Mouse (Mus musculus) kidney, adult 2 months (tissue): Measurements from ENCODE around the gene Cd164l2. TPM values are rescaled to one million over a fixed set of nuclear protein-coding genes. Genes with fewer than 3 reads are reported as not detected.
A peak's percentile ranks its signal among the peaks of the same experiment; 100 is the strongest.

ENCODE experiments used
- DNase-seq: peaks from one replicate; pipeline ENCODE4 v3.0.0; 2021
- H3K27ac ChIP-seq: fragments of 200-500 bp; 2 replicates; pipeline ENCODE4 v1.5.1; 2012; ENCODE audit warnings: low read depth, low read length, control low read depth, inconsistent platforms; ENCODE audit not compliant: insufficient read depth
- H3K27me3 ChIP-seq: fragments of 200-500 bp; replicated peaks from 2 replicates; pipeline ENCODE4 v1.6.1; 2012; ENCODE audit warnings: mild to moderate bottlenecking, moderate library complexity, low read length, inconsistent platforms; ENCODE audit not compliant: control insufficient read depth, insufficient read depth
- H3K36me3 ChIP-seq: fragments of 200-500 bp; 2 replicates; pipeline ENCODE4 v1.6.1; 2012; ENCODE audit warnings: mild to moderate bottlenecking, moderate library complexity, low read length, inconsistent platforms; ENCODE audit not compliant: control insufficient read depth, insufficient read depth
- H3K4me1 ChIP-seq: fragments of 200-500 bp; 2 replicates; pipeline ENCODE4 v1.6.1; 2011; ENCODE audit warnings: low read length; ENCODE audit not compliant: control insufficient read depth, insufficient read depth
- H3K4me3 ChIP-seq: fragments of 200-500 bp; 2 replicates; pipeline ENCODE4 v1.5.1; 2011; ENCODE audit warnings: mild to moderate bottlenecking, low read depth, low read length, control low read depth; ENCODE audit not compliant: insufficient read depth
- CTCF ChIP-seq: fragments of 200-500 bp; conservative IDR thresholded peaks from 2 replicates; pipeline ENCODE4 v1.5.1; 2011; ENCODE audit warnings: low read depth, mild to moderate bottlenecking, control low read depth, low read length, moderate library complexity, mixed read lengths; ENCODE audit not compliant: insufficient read depth, insufficient read length
- POLR2A ChIP-seq: fragments of 200-500 bp; IDR thresholded peaks from one replicate; pipeline ENCODE4 v1.6.1; 2011; ENCODE audit warnings: low read depth, low read length, control low read depth
- WGBS: fragments of 180-500 bp; shearing (Covaris S2); methylation state at CpG from one replicate; pipeline ENCODE4 v1.1.7; 2018; 5-methylcytosine and 5-hydroxymethylcytosine counted together
- polyA plus RNA-seq: library from polyadenylated mRNA; depleted of rRNA; stranded (reverse); fragments of >200 nt; gene quantifications from 2 replicates; pipeline ENCODE4 v1.2.3, GENCODE M21; 2012

The Cd164l2 gene
- polyA plus RNA-seq, 1 experiment, result 15.3 TPM

GRCm38 (mm10) chr4:133174361-133174760, 37.6 kb upstream of the Cd164l2 start:
- Histone ChIP-seq H3K4me3 (no peak overlapping the region), H3K36me3 (no peaks in the 10 kb centered on the region), H3K4me1 (peaks cover 29% of the 10 kb centered on the region), H3K27ac (peak overlapping the region; percentile 76), H3K27me3 (no peaks in the 10 kb centered on the region)
- peak; percentile 78 for DNase-seq
- WGBS, result 52% methylated on average over 4 of the region's 4 CpGs
- no peak for TF ChIP-seq CTCF
- no peak for TF ChIP-seq POLR2A

- Histone ChIP-seq H3K4me1 (peaks cover 24% of the 10 kb centered on the region), H3K27me3 (no peaks in the 10 kb centered on the region), H3K36me3 (no peaks in the 10 kb centered on the region), H3K4me3 (no peak overlapping the region), H3K27ac (peak overlapping the region; percentile 64)
- no peak for DNase-seq
- 50% methylated on average over 7 of the region's 7 CpGs for WGBS
- TF ChIP-seq POLR2A, result no peak
- TF ChIP-seq CTCF, result no peak
These were observed 36.7 kb upstream of the Cd164l2 start for GRCm38 (mm10) chr4:133175274-133175673.

GRCm38 (mm10) chr4:133175998-133176760, 35.8 kb upstream of the Cd164l2 start:
- Histone ChIP-seq H3K36me3 (no peaks in the 10 kb centered on the region), H3K4me3 (no peak overlapping the region), H3K27me3 (no peaks in the 10 kb centered on the region), H3K4me1 (peaks cover 23% of the 10 kb centered on the region), H3K27ac (peak overlapping the region; percentile 13)
- WGBS, result 39% methylated on average over 14 of the region's 14 CpGs
- peak; percentile 59 for DNase-seq
- TF ChIP-seq POLR2A (no peak), CTCF (no peak)

GRCm38 (mm10) chr4:133176761-133177403, 35.0 kb upstream of the Cd164l2 start:
- WGBS, result 67% methylated on average over 18 of the region's 18 CpGs
- no peak overlapping the region for H3K4me3 ChIP-seq
- DNase-seq, result no peak
- TF ChIP-seq POLR2A (no peak), CTCF (no peak)
- H3K4me1 ChIP-seq, result peaks cover 22% of the 10 kb centered on the region
- no peak overlapping the region for H3K27ac ChIP-seq
- no peaks in the 10 kb centered on the region for H3K27me3 ChIP-seq
- H3K36me3 ChIP-seq, result no peaks in the 10 kb centered on the region

GRCm38 (mm10) chr4:133178305-133178704, 33.6 kb upstream of the Cd164l2 start:
- H3K4me3 ChIP-seq, result no peak overlapping the region
- TF ChIP-seq CTCF, result no peak
- no peak for TF ChIP-seq POLR2A
- peaks cover 18% of the 10 kb centered on the region for H3K4me1 ChIP-seq
- no peaks in the 10 kb centered on the region for H3K36me3 ChIP-seq
- no peaks in the 10 kb centered on the region for H3K27me3 ChIP-seq
- H3K27ac ChIP-seq, result no peak overlapping the region
- WGBS, result 73% methylated on average over 5 of the region's 5 CpGs
- no peak for DNase-seq

GRCm38 (mm10) chr4:133179258-133179657, 32.7 kb upstream of the Cd164l2 start:
- Histone ChIP-seq H3K4me1 (peaks cover 18% of the 10 kb centered on the region), H3K27me3 (no peaks in the 10 kb centered on the region), H3K4me3 (no peak overlapping the region), H3K36me3 (no peaks in the 10 kb centered on the region), H3K27ac (no peak overlapping the region)
- TF ChIP-seq CTCF, result no peak
- TF ChIP-seq POLR2A, result no peak
- 85% methylated on average over 7 of the region's 7 CpGs for WGBS
- no peak for DNase-seq

- no peak for DNase-seq
- 89% methylated on average over 8 of the region's 8 CpGs for WGBS
- no peak overlapping the region for H3K27ac ChIP-seq
- TF ChIP-seq POLR2A, result no peak
- peaks cover 13% of the 10 kb centered on the region; the same call in 1 of the 2 replicates for H3K4me1 ChIP-seq
- H3K36me3 ChIP-seq, result no peaks in the 10 kb centered on the region; the same call in 1 of the 2 replicates
- H3K27me3 ChIP-seq, result no peaks in the 10 kb centered on the region
- H3K4me3 ChIP-seq, result no peak overlapping the region
These were observed 29.4 kb upstream of the Cd164l2 start for GRCm38 (mm10) chr4:133182439-133183033.
